Mouse (Mus musculus): ENCODE data around the gene Ublcp1. TPM values are rescaled to one million over a fixed set of nuclear protein-coding genes. Genes with fewer than 3 reads are reported as not detected.

Gene Ublcp1
- total and polyA plus RNA-seq, 3 experiments, result 18.9 to 34.1 (median 26.7) TPM

GRCm38 (mm10) chr11:44423955-44424354 lies 46.3 kb downstream of the Ublcp1 start:
- H3K79me2 ChIP-seq (replicated peaks; ENCODE audit: control insufficient read depth, extremely low read depth, insufficient read depth, poor library complexity, severe bottlenecking), result no peaks in the 10 kb centered on the region
- in situ Hi-C loops (cut with MboI; ENCODE audit: low pct_ligation_motif_present, low pct_unique_long_range_greater_than_20kb, low sequenced_read_pairs) (no loop called here), dilution Hi-C loops (cut with MboI; ENCODE audit: extremely low pct_ligation_motif_present, extremely low pct_unique_long_range_greater_than_20kb, low sequenced_read_pairs) (no loop called here)
- H3K9ac ChIP-seq (ENCODE audit: insufficient read depth, low read depth), result no peak overlapping the region
- peaks cover 2% of the 10 kb centered on the region for H3K27me3 ChIP-seq (replicated peaks)
- peaks cover 11 to 23% of the 10 kb centered on the region in 2 experiments for H3K4me1 ChIP-seq (ENCODE audit: control insufficient read depth in 1 of 2, insufficient read depth in 2 of 2)
- H3K9me3 ChIP-seq (replicated peaks; ENCODE audit: low read length), result no peaks in the 10 kb centered on the region
- H3K4me2 ChIP-seq (ENCODE audit: insufficient read depth, low read depth, poor library complexity, severe bottlenecking), result no peak overlapping the region
- no peak overlapping the region for H3K27ac ChIP-seq (ENCODE audit: insufficient read depth, low read depth)
- H3K36me3 ChIP-seq (replicated peaks in 1 of 2; ENCODE audit: control insufficient read depth in 1 of 2, insufficient read depth in 1 of 2, low read length in 1 of 2), result no peaks in the 10 kb centered on the region
- no peak for DNase-seq (ENCODE audit: extremely low read depth)
- H3K4me3 ChIP-seq (replicated peaks in 1 of 3; ENCODE audit: low read depth in 2 of 3, low read length in 2 of 3, poor library complexity in 1 of 3), result no peak overlapping the region
- TF ChIP-seq IRF4 (IDR thresholded peaks at IDR 0.05; ENCODE audit: low read depth, low read length) (no peak), POLR2AphosphoS2 (IDR thresholded peaks at IDR 0.05; ENCODE audit: low read depth, low read length) (no peak), JUND (conservative IDR thresholded peaks at IDR 0.05; ENCODE audit: low read depth, low read length) (no peak), UBTF (IDR thresholded peaks at IDR 0.05; ENCODE audit: low read depth, low read length) (no peak), ZMIZ1 (IDR thresholded peaks at IDR 0.05; ENCODE audit: low read depth, low read length) (no peak), TCF12 (IDR thresholded peaks at IDR 0.05; ENCODE audit: low read depth, low read length) (no peak), MXI1 (IDR thresholded peaks at IDR 0.05; ENCODE audit: low read depth, low read length) (no peak), ZKSCAN1 (IDR thresholded peaks at IDR 0.05; ENCODE audit: borderline replicate concordance, low read depth, low read length) (no peak), GABPA (IDR thresholded peaks at IDR 0.05; ENCODE audit: insufficient replicate concordance, low read depth, low read length) (no peak), USF2 (conservative IDR thresholded peaks at IDR 0.05; ENCODE audit: low read depth, low read length) (no peak), CTCF (conservative IDR thresholded peaks at IDR 0.05 in 1 of 2, IDR thresholded peaks at IDR 0.05 in 1 of 2; ENCODE audit: low read depth in 2 of 2, low read length in 2 of 2) (no peak), KAT2A (IDR thresholded peaks at IDR 0.05; ENCODE audit: insufficient replicate concordance, low read length) (no peak), CHD2 (IDR thresholded peaks at IDR 0.05; ENCODE audit: low read length) (no peak), MAZ (IDR thresholded peaks at IDR 0.05; ENCODE audit: low read depth, low read length) (no peak), E2F4 (IDR thresholded peaks at IDR 0.05; ENCODE audit: insufficient replicate concordance, low read depth, low read length) (no peak), RAD21 (IDR thresholded peaks at IDR 0.05; ENCODE audit: low read depth, low read length) (no peak), MAX (IDR thresholded peaks at IDR 0.05; ENCODE audit: low read length) (no peak), ZC3H11A (IDR thresholded peaks at IDR 0.05; ENCODE audit: low read depth, low read length) (no peak), POLR2A (IDR thresholded peaks at IDR 0.05; ENCODE audit: low read depth, low read length) (no peak)

GRCm38 (mm10) chr11:44423261-44423660 lies 47.0 kb downstream of the Ublcp1 start:
- Histone ChIP-seq H3K9me3 (replicated peaks; ENCODE audit: low read length) (no peaks in the 10 kb centered on the region), H3K36me3 (replicated peaks in 1 of 2; ENCODE audit: control insufficient read depth in 1 of 2, insufficient read depth in 1 of 2, low read length in 1 of 2) (no peaks in the 10 kb centered on the region), H3K4me3 (replicated peaks in 1 of 3; ENCODE audit: low read depth in 2 of 3, low read length in 2 of 3, poor library complexity in 1 of 3) (no peak overlapping the region), H3K9ac (ENCODE audit: insufficient read depth, low read depth) (peak overlapping the region; percentile 1; the same call in 1 of the 2 replicates), H3K4me2 (ENCODE audit: insufficient read depth, low read depth, poor library complexity, severe bottlenecking) (peak overlapping the region; percentile 76), H3K27ac (ENCODE audit: insufficient read depth, low read depth) (no peak overlapping the region), H3K79me2 (replicated peaks; ENCODE audit: control insufficient read depth, extremely low read depth, insufficient read depth, poor library complexity, severe bottlenecking) (no peaks in the 10 kb centered on the region), H3K27me3 (replicated peaks) (peaks cover 2% of the 10 kb centered on the region), H3K4me1 (ENCODE audit: control insufficient read depth in 1 of 2, insufficient read depth in 2 of 2) (peaks cover 10 to 17% of the 10 kb centered on the region in 2 experiments)
- in situ Hi-C loops (cut with MboI; ENCODE audit: low pct_ligation_motif_present, low pct_unique_long_range_greater_than_20kb, low sequenced_read_pairs) (no loop called here), dilution Hi-C loops (cut with MboI; ENCODE audit: extremely low pct_ligation_motif_present, extremely low pct_unique_long_range_greater_than_20kb, low sequenced_read_pairs) (no loop called here)
- no peak for DNase-seq (ENCODE audit: extremely low read depth)
- TF ChIP-seq PAX5 (IDR thresholded peaks at IDR 0.05; ENCODE audit: low read length) (no peak), UBTF (IDR thresholded peaks at IDR 0.05; ENCODE audit: low read depth, low read length) (no peak), EP300 (IDR thresholded peaks at IDR 0.05; ENCODE audit: low read length) (no peak), RAD21 (IDR thresholded peaks at IDR 0.05; ENCODE audit: low read depth, low read length) (no peak), ETS1 (conservative IDR thresholded peaks at IDR 0.05; ENCODE audit: low read depth, low read length) (no peak), JUN (IDR thresholded peaks at IDR 0.05; ENCODE audit: insufficient read depth, low read depth, low read length) (no peak), ZC3H11A (IDR thresholded peaks at IDR 0.05; ENCODE audit: low read depth, low read length) (no peak), CHD2 (IDR thresholded peaks at IDR 0.05; ENCODE audit: low read length) (no peak), NELFE (IDR thresholded peaks at IDR 0.05; ENCODE audit: low read depth, low read length) (no peak), USF2 (conservative IDR thresholded peaks at IDR 0.05; ENCODE audit: low read depth, low read length) (no peak), MAFK (IDR thresholded peaks at IDR 0.05; ENCODE audit: insufficient replicate concordance, low read length) (no peak)

Data from CH12.LX (cell line).